11 mouse cellular contexts compared by ENCODE assay signal in genomic region chr1:92177599-92177998, GRCm38 (mm10). TPM values are rescaled to one million over a fixed set of nuclear protein-coding genes. Genes with fewer than 3 reads are reported as not detected.
DNase-seq lines count a peak whose midpoint lies in the region; ATAC-seq and TF ChIP-seq lines count a peak whose summit lies in the region.
"Had no signal": no experiment of that assay in that cellular context is flagged by ENCODE, and none has a peak within 500 bp of the region (broad histone marks: within the 10 kb centered on the region; RNA-seq: fewer than 3 reads in every experiment).

No protein-coding gene starts in this region.

- intact Hi-C loops in heart, postnatal 36 days (cut with DNase I): loop anchor here (5.0 kb wide), 2 partner anchors 75 to 160 kb away; no protein-coding TSS in a partner anchor

- ATAC-seq in limb, embryonic 13.5 days (ENCODE audit: low FRiP score, low read depth): no peak
- no peak for ATAC-seq in megakaryocyte-erythroid progenitor cell, adult 5-6 weeks (replicated peaks; ENCODE audit: low FRiP score, low TSS enrichment, poor library complexity, severe bottlenecking)

- no peaks in the 10 kb centered on the region for H3K36me3 ChIP-seq in heart, embryonic 10.5 days
- H3K36me3 ChIP-seq in limb, embryonic 13.5 days: no peaks in the 10 kb centered on the region; the same call in 1 of the 2 replicates

- H3K27ac ChIP-seq in heart, embryonic 10.5 days: peak overlapping the region; percentile 0; the same call in 1 of the 2 replicates
- H3K27ac ChIP-seq in limb, embryonic 13.5 days: no peak overlapping the region
- H3K27ac ChIP-seq in olfactory bulb, adult 2 months (ENCODE audit: insufficient read depth, low read depth, low read length): peak overlapping the region; percentile 87

- 80% methylated on average over 5 of the region's 5 CpGs for WGBS in heart, embryonic 10.5 days
- 42% methylated on average over 5 of the region's 5 CpGs for WGBS in limb, embryonic 13.5 days
- WGBS in olfactory bulb, adult 2 months: 22% methylated on average over 5 of the region's 5 CpGs

- no peaks in the 10 kb centered on the region for H3K9me3 ChIP-seq in heart, embryonic 10.5 days
- H3K9me3 ChIP-seq in limb, embryonic 13.5 days: no peaks in the 10 kb centered on the region
- H3K9me3 ChIP-seq: G1E had no signal

- TF ChIP-seq CTCF in olfactory bulb, adult 2 months (IDR thresholded peaks at IDR 0.05; ENCODE audit: insufficient read depth, low read depth, low read length): no peak

- H3K4me2 ChIP-seq in limb, embryonic 13.5 days (replicated peaks): peak overlapping the region; percentile 75

- H3K4me1 ChIP-seq in heart, embryonic 10.5 days: peaks cover 48% of the 10 kb centered on the region
- H3K4me1 ChIP-seq in limb, embryonic 13.5 days: peaks cover 56% of the 10 kb centered on the region
- peaks cover 35% of the 10 kb centered on the region for H3K4me1 ChIP-seq in olfactory bulb, adult 2 months (ENCODE audit: control insufficient read depth, insufficient read depth, low read length)

- 0 out of 2 replicates have a peak overlapping the region, but pooled peaks have one; percentile 35 for H3K9ac ChIP-seq in limb, embryonic 13.5 days

- no peak for TF ChIP-seq POLR2A in olfactory bulb, adult 2 months (IDR thresholded peaks at IDR 0.05; ENCODE audit: insufficient read depth, low read depth, low read length)

- no peak for DNase-seq in heart, embryonic 10.5 days (ENCODE audit: low spot score)
- no peak for DNase-seq in heart, postnatal 36 days
- DNase-seq in thymus, postnatal 14 days: peak; percentile 20
- DNase-seq in thymus, adult 18-20 months: no peak
- no peak for DNase-seq in kidney, postnatal 4 days
- DNase-seq: gastrocnemius, adult 2 months; kidney, adult 11 months had no signal

- no peaks in the 10 kb centered on the region for H3K27me3 ChIP-seq in heart, embryonic 10.5 days (ENCODE audit: insufficient read depth, poor library complexity, severe bottlenecking)
- H3K27me3 ChIP-seq in limb, embryonic 13.5 days: no peaks in the 10 kb centered on the region

- no peak overlapping the region for H3K4me3 ChIP-seq in heart, embryonic 10.5 days
- H3K4me3 ChIP-seq in limb, embryonic 13.5 days: no peak overlapping the region
- peak overlapping the region; percentile 43 for H3K4me3 ChIP-seq in olfactory bulb, adult 2 months (ENCODE audit: insufficient read depth, low read depth, low read length)

RNA-seq across cellular contexts. Expression of gene Hdac4, which starts 17.9 kb away (rescaled TPM):
- 9.7 and 14.2 TPM in 2 replicates for polyA plus RNA-seq in heart, embryonic 10.5 days (2016; fragmentation: Nextera tagmentation; extraction: Ambion mirVana)
- 10 to 100 TPM; 48.4 to 52.1 TPM for total RNA-seq in heart, postnatal 36 days (2021)
- 24.6 and 28.0 TPM in 2 replicates for polyA plus RNA-seq in limb, embryonic 13.5 days (2015; fragmentation: Nextera tagmentation; extraction: Ambion mirVana)
- polyA plus RNA-seq in olfactory bulb, adult 2 months (2012; ENCODE audit: insufficient read depth, insufficient read length, low replicate concordance, missing spikeins): not detected in 2 replicates
- 20.3 and 23.8 TPM in 2 replicates for total RNA-seq in megakaryocyte-erythroid progenitor cell, adult 5-6 weeks (2014; fragmentation: Nextera tagmentation)
- total RNA-seq in megakaryocyte-erythroid progenitor cell, adult 5-6 weeks (2017): 6.6 and 12.4 TPM in 2 replicates
